Mouse (Mus musculus): ENCODE data around the gene Prx. TPM values are rescaled to one million over a fixed set of nuclear protein-coding genes. Genes with fewer than 3 reads are reported as not detected.
A peak's percentile ranks its signal among the peaks of the same experiment; 100 is the strongest.
"Not testable (repeated sequence)": the region's sequence is repeated elsewhere in the genome, so short reads cannot be mapped to it uniquely, and the experiment has no call there.

The Prx gene
- polyA plus RNA-seq, 1 experiment from 2014 or later = 0.59 TPM

DNA sequence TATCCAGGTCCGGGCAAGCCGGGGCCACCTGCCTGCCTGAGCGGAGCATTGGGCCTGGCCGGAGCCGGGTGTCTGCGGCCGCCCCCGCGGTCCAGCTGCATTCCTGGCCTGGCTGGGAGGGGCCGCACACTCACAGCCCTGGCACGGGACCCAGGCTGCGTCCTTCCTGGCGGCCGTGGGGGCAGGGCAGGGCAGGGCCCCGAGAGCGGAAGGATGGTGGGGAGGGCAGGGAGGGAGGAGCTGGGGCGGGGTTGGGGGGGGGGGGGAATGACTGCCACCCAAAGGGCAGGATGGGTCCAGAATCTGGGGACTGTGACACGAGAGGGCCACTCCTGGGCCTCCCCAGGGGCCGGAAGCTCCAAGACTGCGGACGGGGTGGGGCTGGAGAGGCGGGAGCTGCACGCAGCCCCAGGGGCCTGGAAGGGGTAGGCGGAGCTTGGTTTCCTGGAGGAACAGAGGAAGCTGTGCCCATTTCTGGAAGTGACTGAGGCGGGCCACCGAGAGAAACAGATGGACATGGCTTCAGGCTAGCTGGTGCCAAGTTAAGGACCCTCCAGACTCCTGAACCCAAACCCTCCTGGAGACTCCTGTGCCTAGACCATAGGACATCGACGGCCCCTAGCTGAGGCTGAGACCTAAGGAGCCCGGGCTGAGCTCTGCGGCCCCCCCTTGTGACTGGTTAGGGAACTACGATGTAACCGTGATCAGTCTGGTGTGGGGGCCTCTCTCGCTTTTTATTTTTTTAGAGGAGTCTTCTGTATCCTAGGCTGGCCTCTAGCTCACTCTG is 8.4 kb upstream of the Prx start:
- H3K36me3 ChIP-seq (ENCODE audit: control insufficient read depth, insufficient read depth, low read length) = peaks cover 16% of the 10 kb centered on the region
- no peaks in the 10 kb centered on the region for H3K9me3 ChIP-seq (ENCODE audit: control insufficient read depth, low read length)
- WGBS = 1% methylated on average over 33 of the region's 33 CpGs
- H3K9ac ChIP-seq (ENCODE audit: low read length) = peak overlapping the region; percentile 71
- no peaks in the 10 kb centered on the region for H3K27me3 ChIP-seq (ENCODE audit: control insufficient read depth, insufficient read depth, low read length)
- peak overlapping the region; percentile 62 for H3K4me2 ChIP-seq (ENCODE audit: low read length)
- ATAC-seq (ENCODE audit: insufficient number of reproducible peaks, insufficient read depth, low FRiP score, low read depth) = peak; percentile 79
- H3K4me3 ChIP-seq (ENCODE audit: control insufficient read depth in 1 of 2, insufficient read depth in 1 of 2, low read depth in 1 of 2, low read length in 2 of 2) = peak overlapping the region; percentile 34 to 40
- H3K27ac ChIP-seq (replicated peaks in 1 of 2; ENCODE audit: control insufficient read depth in 1 of 2, insufficient read depth in 1 of 2, low read depth in 2 of 2, low read length in 2 of 2) = peak overlapping the region; percentile 93 to 98
- H3K4me1 ChIP-seq (ENCODE audit: control insufficient read depth in 2 of 2, insufficient read depth in 2 of 2, low read length in 2 of 2) = peaks cover 29 to 37% of the 10 kb centered on the region in 2 experiments

- H3K27me3 ChIP-seq (ENCODE audit: control insufficient read depth, insufficient read depth, low read length) = no peaks in the 10 kb centered on the region
- no peak overlapping the region for H3K4me3 ChIP-seq (ENCODE audit: control insufficient read depth in 1 of 2, insufficient read depth in 1 of 2, low read depth in 1 of 2, low read length in 2 of 2)
- peak overlapping the region; percentile 93 to 98 for H3K27ac ChIP-seq (replicated peaks in 1 of 2; ENCODE audit: control insufficient read depth in 1 of 2, insufficient read depth in 1 of 2, low read depth in 2 of 2, low read length in 2 of 2)
- no peaks in the 10 kb centered on the region for H3K9me3 ChIP-seq (ENCODE audit: control insufficient read depth, low read length)
- H3K9ac ChIP-seq (ENCODE audit: low read length) = peak overlapping the region; percentile 1
- ATAC-seq (ENCODE audit: insufficient number of reproducible peaks, insufficient read depth, low FRiP score, low read depth) = no peak
- H3K4me2 ChIP-seq (ENCODE audit: low read length) = peak overlapping the region; percentile 62
- H3K4me1 ChIP-seq (ENCODE audit: control insufficient read depth in 2 of 2, insufficient read depth in 2 of 2, low read length in 2 of 2) = peaks cover 30 to 37% of the 10 kb centered on the region in 2 experiments
- WGBS = 33% methylated on average over 7 of the region's 7 CpGs
- H3K36me3 ChIP-seq (ENCODE audit: control insufficient read depth, insufficient read depth, low read length) = peaks cover 16% of the 10 kb centered on the region
These were observed 7.3 kb upstream of the Prx start for GRCm38 (mm10) chr7:27491856-27492255.

DNA sequence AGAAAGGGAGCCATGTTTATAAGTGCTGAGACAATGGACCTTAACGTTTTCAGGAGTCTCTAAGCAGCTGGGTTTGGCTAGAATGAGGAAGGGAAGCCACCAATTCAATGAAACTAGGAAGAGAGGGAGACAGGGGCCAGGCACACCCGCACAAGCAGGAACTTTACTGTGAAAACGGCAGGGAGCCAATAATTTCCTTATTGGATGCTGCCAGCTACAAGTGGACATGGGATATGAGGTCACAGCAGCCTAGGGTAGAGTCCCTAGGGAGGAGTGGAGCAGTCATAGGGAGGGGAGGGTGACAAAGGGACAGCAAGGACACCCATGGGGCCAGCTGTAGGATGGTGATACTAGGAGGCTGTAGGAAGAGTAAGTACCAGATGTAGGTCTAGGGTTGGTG is 6.1 kb upstream of the Prx start:
- Histone ChIP-seq H3K9me3 (ENCODE audit: control insufficient read depth, low read length) (no peaks in the 10 kb centered on the region), H3K4me1 (ENCODE audit: control insufficient read depth in 2 of 2, insufficient read depth in 2 of 2, low read length in 2 of 2) (peaks cover 35 to 41% of the 10 kb centered on the region in 2 experiments), H3K27me3 (ENCODE audit: control insufficient read depth, insufficient read depth, low read length) (no peaks in the 10 kb centered on the region), H3K9ac (ENCODE audit: low read length) (no peak overlapping the region), H3K27ac (replicated peaks in 1 of 2; ENCODE audit: control insufficient read depth in 1 of 2, insufficient read depth in 1 of 2, low read depth in 2 of 2, low read length in 2 of 2) (0 out of 4 replicates have a peak overlapping the region, but pooled peaks of 1 of the 2 experiments have one; percentile 93), H3K4me2 (ENCODE audit: low read length) (no peak overlapping the region), H3K4me3 (ENCODE audit: control insufficient read depth in 1 of 2, insufficient read depth in 1 of 2, low read depth in 1 of 2, low read length in 2 of 2) (no peak overlapping the region), H3K36me3 (ENCODE audit: control insufficient read depth, insufficient read depth, low read length) (peaks cover 16% of the 10 kb centered on the region)
- ATAC-seq (ENCODE audit: insufficient number of reproducible peaks, insufficient read depth, low FRiP score, low read depth) = no peak
- 76% methylated on average over 3 of the region's 3 CpGs for WGBS

DNA sequence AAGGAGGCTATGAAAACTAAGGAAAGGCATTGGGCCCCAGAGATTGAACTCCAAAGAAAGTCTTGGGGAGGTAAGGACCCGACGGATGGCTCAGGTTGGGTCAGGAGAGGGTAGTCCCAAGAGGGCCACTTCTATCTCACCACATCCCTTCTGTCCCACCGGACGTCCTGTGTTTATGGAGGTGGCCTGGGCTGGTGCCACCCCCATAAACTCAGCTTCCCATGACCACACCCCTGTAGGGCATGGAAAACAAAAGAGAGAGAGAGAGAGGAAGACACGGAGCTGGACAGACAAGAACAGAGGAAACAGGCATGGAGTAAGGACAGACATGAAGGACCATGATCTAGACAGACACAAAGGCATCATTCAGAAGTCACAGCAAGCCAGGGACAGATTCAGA is 5.7 kb upstream of the Prx start:
- H3K27ac ChIP-seq (replicated peaks in 1 of 2; ENCODE audit: control insufficient read depth in 1 of 2, insufficient read depth in 1 of 2, low read depth in 2 of 2, low read length in 2 of 2) = no peak overlapping the region
- H3K9me3 ChIP-seq (ENCODE audit: control insufficient read depth, low read length) = no peaks in the 10 kb centered on the region
- H3K36me3 ChIP-seq (ENCODE audit: control insufficient read depth, insufficient read depth, low read length) = peaks cover 16% of the 10 kb centered on the region
- H3K4me3 ChIP-seq (ENCODE audit: control insufficient read depth in 1 of 2, insufficient read depth in 1 of 2, low read depth in 1 of 2, low read length in 2 of 2) = no peak overlapping the region
- H3K27me3 ChIP-seq (ENCODE audit: control insufficient read depth, insufficient read depth, low read length) = no peaks in the 10 kb centered on the region
- H3K4me2 ChIP-seq (ENCODE audit: low read length) = no peak overlapping the region
- peaks cover 33 to 37% of the 10 kb centered on the region in 2 experiments for H3K4me1 ChIP-seq (ENCODE audit: control insufficient read depth in 2 of 2, insufficient read depth in 2 of 2, low read length in 2 of 2)
- no peak overlapping the region for H3K9ac ChIP-seq (ENCODE audit: low read length)
- no peak for ATAC-seq (ENCODE audit: insufficient number of reproducible peaks, insufficient read depth, low FRiP score, low read depth)
- 76% methylated on average over 5 of the region's 5 CpGs for WGBS

GRCm38 (mm10) chr7:27494659-27495367 is 4.3 kb upstream of the Prx start:
- H3K36me3 ChIP-seq (ENCODE audit: control insufficient read depth, insufficient read depth, low read length); H3K27me3 ChIP-seq (ENCODE audit: control insufficient read depth, insufficient read depth, low read length); H3K4me2 ChIP-seq (ENCODE audit: low read length); ATAC-seq (ENCODE audit: insufficient number of reproducible peaks, insufficient read depth, low FRiP score, low read depth); H3K4me3 ChIP-seq (ENCODE audit: control insufficient read depth in 1 of 2, insufficient read depth in 1 of 2, low read depth in 1 of 2, low read length in 2 of 2); H3K9ac ChIP-seq (ENCODE audit: low read length); H3K9me3 ChIP-seq (ENCODE audit: control insufficient read depth, low read length); H3K27ac ChIP-seq (replicated peaks in 1 of 2; ENCODE audit: control insufficient read depth in 1 of 2, insufficient read depth in 1 of 2, low read depth in 2 of 2, low read length in 2 of 2): not testable (repeated sequence)
- H3K4me1 ChIP-seq (ENCODE audit: control insufficient read depth in 2 of 2, insufficient read depth in 2 of 2, low read length in 2 of 2) = peaks cover 25 to 26% of the 10 kb centered on the region in 2 experiments
- WGBS = 85% methylated on average over 8 of the region's 9 CpGs

- Histone ChIP-seq H3K27ac (replicated peaks in 1 of 2; ENCODE audit: control insufficient read depth in 1 of 2, insufficient read depth in 1 of 2, low read depth in 2 of 2, low read length in 2 of 2) (peak overlapping the region; percentile 42 to 68; a peak in 3 of 4 replicates), H3K4me1 (ENCODE audit: control insufficient read depth in 2 of 2, insufficient read depth in 2 of 2, low read length in 2 of 2) (peaks cover 14 to 20% of the 10 kb centered on the region in 2 experiments), H3K36me3 (ENCODE audit: control insufficient read depth, insufficient read depth, low read length) (no peaks in the 10 kb centered on the region), H3K4me2 (ENCODE audit: low read length) (no peak overlapping the region), H3K9me3 (ENCODE audit: control insufficient read depth, low read length) (no peaks in the 10 kb centered on the region), H3K27me3 (ENCODE audit: control insufficient read depth, insufficient read depth, low read length) (no peaks in the 10 kb centered on the region), H3K9ac (ENCODE audit: low read length) (0 out of 2 replicates have a peak overlapping the region, but pooled peaks have one; percentile 21), H3K4me3 (ENCODE audit: control insufficient read depth in 1 of 2, insufficient read depth in 1 of 2, low read depth in 1 of 2, low read length in 2 of 2) (no peak overlapping the region)
- WGBS = 26% methylated on average over 4 of the region's 4 CpGs
- peak; percentile 24; the same call in 1 of the 2 replicates for ATAC-seq (ENCODE audit: insufficient number of reproducible peaks, insufficient read depth, low FRiP score, low read depth)
These were observed 2.5 kb downstream of the Prx start for GRCm38 (mm10) chr7:27501620-27502019.

DNA sequence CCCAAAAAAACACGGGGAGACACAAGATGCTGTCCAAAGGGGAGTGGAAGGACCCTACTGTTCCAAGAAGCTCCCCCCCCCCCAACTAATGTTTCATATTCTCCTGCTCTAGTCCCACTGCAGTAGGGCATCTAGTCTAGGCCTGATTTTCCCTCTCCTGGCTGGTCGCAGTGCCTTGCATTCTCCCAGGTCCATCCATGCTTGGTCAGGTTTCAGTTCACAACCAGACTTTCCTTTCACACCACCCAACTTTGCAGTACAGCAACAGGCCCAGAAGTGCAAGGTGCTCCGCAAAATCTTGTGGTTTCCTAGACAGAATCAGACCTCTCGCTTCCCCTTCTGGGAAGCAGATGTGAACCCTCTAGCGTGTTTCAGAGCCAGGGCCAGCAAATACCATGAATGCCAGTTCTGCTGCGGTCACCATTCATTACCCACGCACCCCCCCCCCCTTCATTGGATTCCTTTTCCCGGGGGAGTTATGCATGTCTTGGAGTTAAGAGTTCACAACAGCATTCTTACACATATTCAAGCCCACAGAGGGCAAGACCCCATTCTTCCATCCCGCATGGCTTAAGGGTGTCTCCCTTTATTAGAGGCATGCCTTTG is 7.7 kb downstream of the Prx start:
- WGBS = 40% methylated on average over 9 of the region's 9 CpGs
- Histone ChIP-seq H3K27me3 (ENCODE audit: control insufficient read depth, insufficient read depth, low read length) (no peaks in the 10 kb centered on the region), H3K4me2 (ENCODE audit: low read length) (peak overlapping the region; percentile 75), H3K4me1 (ENCODE audit: control insufficient read depth in 2 of 2, insufficient read depth in 2 of 2, low read length in 2 of 2) (peaks cover 10 to 21% of the 10 kb centered on the region in 2 experiments), H3K36me3 (ENCODE audit: control insufficient read depth, insufficient read depth, low read length) (no peaks in the 10 kb centered on the region), H3K27ac (replicated peaks in 1 of 2; ENCODE audit: control insufficient read depth in 1 of 2, insufficient read depth in 1 of 2, low read depth in 2 of 2, low read length in 2 of 2) (peak overlapping the region; percentile 28 to 99), H3K9me3 (ENCODE audit: control insufficient read depth, low read length) (no peaks in the 10 kb centered on the region), H3K4me3 (ENCODE audit: control insufficient read depth in 1 of 2, insufficient read depth in 1 of 2, low read depth in 1 of 2, low read length in 2 of 2) (peak overlapping the region in 1 of 2 experiments; percentile 69; a peak in 2 of 4 replicates), H3K9ac (ENCODE audit: low read length) (peak overlapping the region; percentile 85; the same call in 1 of the 2 replicates)
- no peak for ATAC-seq (ENCODE audit: insufficient number of reproducible peaks, insufficient read depth, low FRiP score, low read depth)
